Mouse (Mus musculus) olfactory bulb, adult 2 months (tissue): ENCODE results near the gene Arpc2.

Experiments
- CTCF ChIP-seq: fragments of 200-500 bp; IDR thresholded peaks from 2 replicates; pipeline ENCODE4 v1.5.1; 2012; ENCODE audit warnings: low read depth, mild to moderate bottlenecking, low read length, moderate library complexity; ENCODE audit not compliant: insufficient read depth
- POLR2A ChIP-seq: fragments of 200-500 bp; IDR thresholded peaks from 2 replicates; pipeline ENCODE4 v1.6.1; 2012; ENCODE audit warnings: mild to moderate bottlenecking, low read depth, low read length, moderate library complexity; ENCODE audit not compliant: insufficient read depth

GRCm38 (mm10) chr1:74288327-74288726, 52.4 kb downstream of the Arpc2 start:
- no peak for TF ChIP-seq CTCF
- TF ChIP-seq POLR2A, result no peak
